Mouse (Mus musculus): ENCODE measurements around the gene Tmem119. TPM values are rescaled to one million over a fixed set of nuclear protein-coding genes. Genes with fewer than 3 reads are reported as not detected.

Gene Tmem119
- 3.6 and 8.1 TPM in 2 replicates for polyA plus RNA-seq (2012; rRNA removed)

- TF ChIP-seq POLR2A (IDR thresholded peaks at IDR 0.05; ENCODE audit: borderline replicate concordance, extremely low read depth, insufficient read depth, insufficient read length, poor library complexity, severe bottlenecking) (no peak), CTCF (IDR thresholded peaks at IDR 0.05; ENCODE audit: borderline replicate concordance, extremely low read depth, insufficient read depth, insufficient read length) (no peak)
- DNase-seq (ENCODE audit: low read depth) = peak; percentile 78
Measured at GRCm38 (mm10) chr5:113800280-113800679, at the start of gene Tmem119. Gene Tmem119 (minus strand): TSS chr5:113800516.

- no peak for DNase-seq (ENCODE audit: low read depth)
- TF ChIP-seq CTCF (IDR thresholded peaks at IDR 0.05; ENCODE audit: borderline replicate concordance, extremely low read depth, insufficient read depth, insufficient read length) (no peak), POLR2A (IDR thresholded peaks at IDR 0.05; ENCODE audit: borderline replicate concordance, extremely low read depth, insufficient read depth, insufficient read length, poor library complexity, severe bottlenecking) (no peak)
Measured at GRCm38 (mm10) chr5:113847636-113848035, 47.3 kb upstream of the Tmem119 start.

GRCm38 (mm10) chr5:113846656-113847055 is 46.3 kb upstream of the Tmem119 start:
- no peak for DNase-seq (ENCODE audit: low read depth)
- TF ChIP-seq CTCF (IDR thresholded peaks at IDR 0.05; ENCODE audit: borderline replicate concordance, extremely low read depth, insufficient read depth, insufficient read length) (no peak), POLR2A (IDR thresholded peaks at IDR 0.05; ENCODE audit: borderline replicate concordance, extremely low read depth, insufficient read depth, insufficient read length, poor library complexity, severe bottlenecking) (no peak)

- TF ChIP-seq POLR2A (IDR thresholded peaks at IDR 0.05; ENCODE audit: borderline replicate concordance, extremely low read depth, insufficient read depth, insufficient read length, poor library complexity, severe bottlenecking) (no peak), CTCF (IDR thresholded peaks at IDR 0.05; ENCODE audit: borderline replicate concordance, extremely low read depth, insufficient read depth, insufficient read length) (no peak)
- DNase-seq (ENCODE audit: low read depth) = no peak
Measured at GRCm38 (mm10) chr5:113845627-113846026, 45.3 kb upstream of the Tmem119 start.

- DNase-seq (ENCODE audit: low read depth) = peak; percentile 67
- TF ChIP-seq POLR2A (IDR thresholded peaks at IDR 0.05; ENCODE audit: borderline replicate concordance, extremely low read depth, insufficient read depth, insufficient read length, poor library complexity, severe bottlenecking) = no peak
- TF ChIP-seq CTCF (IDR thresholded peaks at IDR 0.05; ENCODE audit: borderline replicate concordance, extremely low read depth, insufficient read depth, insufficient read length) = peak; percentile 61
Measured at GRCm38 (mm10) chr5:113844721-113845120, 44.4 kb upstream of the Tmem119 start.

- TF ChIP-seq CTCF (IDR thresholded peaks at IDR 0.05; ENCODE audit: borderline replicate concordance, extremely low read depth, insufficient read depth, insufficient read length) = no peak
- no peak for TF ChIP-seq POLR2A (IDR thresholded peaks at IDR 0.05; ENCODE audit: borderline replicate concordance, extremely low read depth, insufficient read depth, insufficient read length, poor library complexity, severe bottlenecking)
- DNase-seq (ENCODE audit: low read depth) = no peak
Measured at GRCm38 (mm10) chr5:113844106-113844505, 43.8 kb upstream of the Tmem119 start.

GRCm38 (mm10) chr5:113842906-113843305 is 42.6 kb upstream of the Tmem119 start:
- no peak for DNase-seq (ENCODE audit: low read depth)
- TF ChIP-seq CTCF (IDR thresholded peaks at IDR 0.05; ENCODE audit: borderline replicate concordance, extremely low read depth, insufficient read depth, insufficient read length) (no peak), POLR2A (IDR thresholded peaks at IDR 0.05; ENCODE audit: borderline replicate concordance, extremely low read depth, insufficient read depth, insufficient read length, poor library complexity, severe bottlenecking) (no peak)

GRCm38 (mm10) chr5:113842244-113842643 is 41.9 kb upstream of the Tmem119 start:
- DNase-seq (ENCODE audit: low read depth) = no peak
- TF ChIP-seq POLR2A (IDR thresholded peaks at IDR 0.05; ENCODE audit: borderline replicate concordance, extremely low read depth, insufficient read depth, insufficient read length, poor library complexity, severe bottlenecking) = no peak
- no peak for TF ChIP-seq CTCF (IDR thresholded peaks at IDR 0.05; ENCODE audit: borderline replicate concordance, extremely low read depth, insufficient read depth, insufficient read length)

- DNase-seq (ENCODE audit: low read depth) = no peak
- no peak for TF ChIP-seq CTCF (IDR thresholded peaks at IDR 0.05; ENCODE audit: borderline replicate concordance, extremely low read depth, insufficient read depth, insufficient read length)
- TF ChIP-seq POLR2A (IDR thresholded peaks at IDR 0.05; ENCODE audit: borderline replicate concordance, extremely low read depth, insufficient read depth, insufficient read length, poor library complexity, severe bottlenecking) = no peak
Measured at GRCm38 (mm10) chr5:113841243-113842225, 41.2 kb upstream of the Tmem119 start.

- TF ChIP-seq POLR2A (IDR thresholded peaks at IDR 0.05; ENCODE audit: borderline replicate concordance, extremely low read depth, insufficient read depth, insufficient read length, poor library complexity, severe bottlenecking) = no peak
- no peak for TF ChIP-seq CTCF (IDR thresholded peaks at IDR 0.05; ENCODE audit: borderline replicate concordance, extremely low read depth, insufficient read depth, insufficient read length)
Measured at GRCm38 (mm10) chr5:113840443-113840842, 40.1 kb upstream of the Tmem119 start.

GRCm38 (mm10) chr5:113836961-113837360 is 36.6 kb upstream of the Tmem119 start:
- no peak for DNase-seq (ENCODE audit: low read depth)
- TF ChIP-seq POLR2A (IDR thresholded peaks at IDR 0.05; ENCODE audit: borderline replicate concordance, extremely low read depth, insufficient read depth, insufficient read length, poor library complexity, severe bottlenecking) (no peak), CTCF (IDR thresholded peaks at IDR 0.05; ENCODE audit: borderline replicate concordance, extremely low read depth, insufficient read depth, insufficient read length) (no peak)

More at GRCm38 (mm10) chr5:113840443-113840842, 40.1 kb upstream of the Tmem119 start:
- no peak for DNase-seq (ENCODE audit: low read depth)

All from brain, embryonic 14.5 days (tissue).